Mouse (Mus musculus) hindbrain, embryonic 16.5 days (tissue): Measurements from ENCODE around the gene Prrc2a. TPM values are rescaled to one million over a fixed set of nuclear protein-coding genes. Genes with fewer than 3 reads are reported as not detected.

Source experiments
- ATAC-seq: fragments of 200-750 bp; cut with Nextera tagmentation; 2 replicates; pipeline ENCODE4 v1.8.0; 2017; ENCODE audit warnings: moderate TSS enrichment, moderate library complexity
- H3K27ac ChIP-seq: fragments of 300-500 bp; sonication (generic); 2 replicates; pipeline ENCODE4 v1.5.1; 2014; ENCODE audit warnings: low read depth, mild to moderate bottlenecking, control low read depth, low read length, moderate library complexity
- H3K27me3 ChIP-seq: fragments of 300-500 bp; sonication (generic); replicated peaks from 2 replicates; pipeline ENCODE4 v1.6.1; 2014; ENCODE audit warnings: low read length; ENCODE audit not compliant: control insufficient read depth, insufficient read depth
- H3K36me3 ChIP-seq: fragments of 300-500 bp; sonication (generic); 2 replicates; pipeline ENCODE4 v1.6.1; 2014; ENCODE audit warnings: mild to moderate bottlenecking, low read length, moderate library complexity, mixed read lengths; ENCODE audit not compliant: control insufficient read depth, insufficient read depth
- H3K4me1 ChIP-seq: fragments of 300-500 bp; sonication (generic); 2 replicates; pipeline ENCODE4 v1.6.1; 2014; ENCODE audit warnings: low read depth, low read length; ENCODE audit not compliant: control insufficient read depth, insufficient read depth
- H3K4me2 ChIP-seq: fragments of 300-500 bp; sonication (generic); 2 replicates; pipeline ENCODE4 v1.6.1; 2014; ENCODE audit warnings: mild to moderate bottlenecking, low read length, control low read depth, moderate library complexity
- H3K4me3 ChIP-seq: fragments of 300-500 bp; sonication (generic); 2 replicates; pipeline ENCODE4 v1.5.1; 2014; ENCODE audit warnings: mild to moderate bottlenecking, low read length, control low read depth, moderate library complexity
- H3K9ac ChIP-seq: fragments of 300-500 bp; sonication (generic); 2 replicates; pipeline ENCODE4 v1.6.1; 2014; ENCODE audit warnings: low read depth, mild to moderate bottlenecking, control low read depth, low read length, moderate library complexity
- H3K9me3 ChIP-seq: fragments of 300-500 bp; sonication (generic); 2 replicates; pipeline ENCODE4 v1.6.1; 2014; ENCODE audit warnings: mild to moderate bottlenecking, low read length, moderate library complexity; ENCODE audit not compliant: control insufficient read depth
- WGBS: fragments of 180-500 bp; shearing (Covaris S2); extraction: QIAGEN DNeasy Blood & Tissue Kit; methylation state at CpG from one replicate; pipeline ENCODE4 v1.1.7; 2014; 5-methylcytosine and 5-hydroxymethylcytosine counted together
- polyA plus RNA-seq: library from polyadenylated mRNA; unstranded; fragments of >200 nt; fragmentation: Nextera tagmentation; extraction: Ambion mirVana; gene quantifications from 2 replicates; pipeline ENCODE4 v1.2.1, GENCODE M21; 2015

Prrc2a gene
- polyA plus RNA-seq, 1 experiment from 2014 or later, result 138 TPM

- WGBS, result under 1% methylated on average over 66 of the region's 66 CpGs
- Histone ChIP-seq H3K27ac (peak within 1 kb of the TSS; percentile 92), H3K36me3 (peaks cover 8% of the 10 kb centered on the region), H3K27me3 (no peaks in the 10 kb centered on the region), H3K9me3 (no peaks in the 10 kb centered on the region), H3K4me3 (peak within 1 kb of the TSS; percentile 72), H3K4me1 (peaks cover 16% of the 10 kb centered on the region), H3K9ac (peak within 1 kb of the TSS; percentile 71), H3K4me2 (peak within 1 kb of the TSS; percentile 78)
- peak; percentile 96 for ATAC-seq
These were observed 29.7 kb downstream of the Prrc2a start, which contains the start of gene Bag6 for GRCm38 (mm10) chr17:35134801-35135590. Gene Bag6, plus strand, starts transcription at chr17:35135178.

- Histone ChIP-seq H3K36me3 (no peaks in the 10 kb centered on the region), H3K4me3 (no peak overlapping the region), H3K9ac (no peak overlapping the region), H3K9me3 (no peaks in the 10 kb centered on the region), H3K4me1 (peaks cover 18% of the 10 kb centered on the region), H3K27ac (no peak overlapping the region), H3K27me3 (no peaks in the 10 kb centered on the region), H3K4me2 (no peak overlapping the region)
- no peak for ATAC-seq
- 93% methylated on average over 7 of the region's 7 CpGs for WGBS
These were observed 31.2 kb downstream of the Prrc2a start for GRCm38 (mm10) chr17:35133517-35133916.

- no peaks in the 10 kb centered on the region for H3K27me3 ChIP-seq
- peaks cover 19% of the 10 kb centered on the region for H3K4me1 ChIP-seq
- no peaks in the 10 kb centered on the region for H3K36me3 ChIP-seq
- 80% methylated on average over 3 of the region's 3 CpGs for WGBS
- no peak overlapping the region for H3K9ac ChIP-seq
- no peak overlapping the region for H3K4me2 ChIP-seq
- ATAC-seq, result no peak
- no peak overlapping the region for H3K4me3 ChIP-seq
- no peaks in the 10 kb centered on the region for H3K9me3 ChIP-seq
- no peak overlapping the region for H3K27ac ChIP-seq
These were observed 32.5 kb downstream of the Prrc2a start for GRCm38 (mm10) chr17:35132174-35132560.

DNA sequence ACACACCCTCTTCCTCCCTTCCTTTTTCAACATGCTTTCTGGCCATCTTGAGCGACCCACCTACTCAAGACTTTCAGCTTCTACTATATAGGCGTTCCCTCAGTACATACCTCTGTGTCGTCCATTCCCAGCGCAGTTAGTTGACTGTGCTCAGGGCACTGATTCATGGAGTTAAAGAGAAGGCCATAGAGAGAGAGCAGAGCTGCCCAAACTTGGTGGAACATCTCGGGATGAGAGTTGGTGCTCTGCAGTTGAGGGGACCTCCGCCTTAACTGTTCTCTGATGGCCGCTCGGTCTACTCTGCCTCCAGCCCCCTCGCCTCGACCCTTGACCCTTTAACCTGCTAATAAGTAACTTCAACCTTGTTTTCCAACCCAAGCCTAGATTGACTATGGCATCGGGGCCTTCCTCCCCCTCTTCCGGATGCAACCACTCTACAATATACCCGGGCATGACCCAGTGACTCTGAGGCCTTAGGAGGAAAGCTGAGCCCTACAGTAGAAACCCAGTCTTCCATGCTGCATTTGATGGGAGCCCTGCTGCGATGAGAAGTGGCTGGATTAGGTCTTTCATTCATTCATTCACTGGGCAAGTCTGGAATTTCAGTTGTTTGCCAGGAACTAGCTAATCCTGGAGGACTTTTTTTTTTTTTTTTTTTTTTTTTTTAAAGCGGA lies 33.1 kb downstream of the Prrc2a start, which contains the start of gene Apom:
Gene Apom, minus strand, starts transcription at position 551 of the 674 bp plus-strand sequence.
- Histone ChIP-seq H3K9ac (no peak within 1 kb of the TSS), H3K27ac (no peak within 1 kb of the TSS), H3K4me1 (peaks cover 19% of the 10 kb centered on the region), H3K9me3 (no peaks in the 10 kb centered on the region), H3K27me3 (no peaks in the 10 kb centered on the region), H3K4me3 (no peak within 1 kb of the TSS), H3K36me3 (no peaks in the 10 kb centered on the region), H3K4me2 (no peak within 1 kb of the TSS)
- WGBS, result 84% methylated on average over 15 of the region's 15 CpGs
- ATAC-seq, result no peak

DNA sequence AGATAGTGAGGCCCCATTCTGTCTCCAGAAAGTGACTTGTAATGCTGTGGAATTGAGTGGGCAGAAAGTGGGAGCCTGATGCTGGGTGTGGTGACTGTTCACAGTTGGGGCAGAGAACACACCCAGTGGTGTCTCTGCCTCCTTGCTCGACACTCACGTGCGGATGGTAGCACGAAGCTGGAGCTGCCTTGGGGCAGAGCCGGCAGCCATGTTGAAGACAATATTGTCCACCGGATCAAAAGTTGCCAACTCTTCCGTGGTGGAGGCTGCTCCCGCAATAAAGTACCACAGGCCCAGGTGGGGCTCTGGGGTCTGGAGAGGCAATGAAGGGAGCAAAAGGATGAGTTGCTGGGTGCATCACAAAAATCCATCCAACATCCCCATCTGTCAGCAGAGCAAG lies 33.7 kb downstream of the Prrc2a start:
- H3K4me2 ChIP-seq, result no peak overlapping the region
- H3K27me3 ChIP-seq, result no peaks in the 10 kb centered on the region
- no peak for ATAC-seq
- 89% methylated on average over 8 of the region's 8 CpGs for WGBS
- H3K4me1 ChIP-seq, result peaks cover 16% of the 10 kb centered on the region
- no peak overlapping the region for H3K4me3 ChIP-seq
- H3K9me3 ChIP-seq, result no peaks in the 10 kb centered on the region
- H3K9ac ChIP-seq, result no peak overlapping the region
- H3K27ac ChIP-seq, result no peak overlapping the region
- no peaks in the 10 kb centered on the region for H3K36me3 ChIP-seq

DNA sequence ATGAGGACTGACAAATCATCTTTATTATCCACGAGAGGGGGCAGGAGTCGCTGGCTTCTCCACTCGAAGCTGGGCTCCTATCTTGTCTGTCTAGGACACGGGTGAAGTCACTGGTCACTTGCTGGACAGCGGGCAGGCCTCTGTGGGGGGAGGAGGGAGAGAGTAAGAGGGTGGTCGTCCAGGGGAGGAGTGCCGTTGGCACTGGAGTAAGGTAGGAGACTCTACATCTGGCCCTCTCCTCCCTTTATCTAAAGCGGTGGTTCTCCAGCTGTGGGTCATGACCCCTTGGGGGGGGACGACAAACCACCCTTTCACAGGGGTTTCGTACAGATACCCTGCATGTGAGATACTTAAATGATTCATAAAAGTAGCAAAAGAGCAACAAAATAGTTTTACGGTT lies 35.7 kb downstream of the Prrc2a start:
- Histone ChIP-seq H3K9me3 (no peaks in the 10 kb centered on the region), H3K36me3 (no peaks in the 10 kb centered on the region), H3K9ac (no peak overlapping the region), H3K27ac (no peak overlapping the region), H3K4me3 (no peak overlapping the region), H3K4me1 (peaks cover 22% of the 10 kb centered on the region), H3K27me3 (no peaks in the 10 kb centered on the region), H3K4me2 (no peak overlapping the region)
- 68% methylated on average over 11 of the region's 11 CpGs for WGBS
- ATAC-seq, result no peak

DNA sequence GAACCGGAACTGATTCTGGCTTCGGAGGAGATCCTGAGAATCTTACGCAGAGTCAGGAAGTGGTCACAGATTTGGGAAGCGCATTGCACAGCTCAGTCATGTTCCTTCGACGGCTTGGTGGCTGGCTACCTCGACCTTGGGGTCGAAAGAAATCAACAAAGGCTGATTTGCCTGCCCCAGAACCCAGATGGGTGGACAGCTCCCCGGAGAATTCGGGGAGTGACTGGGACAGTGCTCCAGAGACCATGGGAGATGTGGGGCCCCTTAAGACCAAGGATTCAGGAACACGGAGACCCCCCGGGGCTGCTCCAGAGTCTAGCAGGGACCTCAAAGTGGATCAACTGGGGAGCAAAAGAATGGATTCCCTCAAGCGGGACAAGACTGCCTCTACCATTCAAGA lies 37.7 kb downstream of the Prrc2a start:
- Histone ChIP-seq H3K9ac (peak overlapping the region; percentile 82), H3K27ac (no peak overlapping the region)

GRCm38 (mm10) chr17:35126206-35126611 lies 38.5 kb downstream of the Prrc2a start, which contains the start of gene D17H6S53E:
Gene D17H6S53E, plus strand, starts transcription at chr17:35126373.
- H3K4me3 ChIP-seq, result peak within 1 kb of the TSS; percentile 67
- peaks cover 29% of the 10 kb centered on the region for H3K4me1 ChIP-seq
- H3K9ac ChIP-seq, result peak within 1 kb of the TSS; percentile 82
- H3K9me3 ChIP-seq, result no peaks in the 10 kb centered on the region
- no peaks in the 10 kb centered on the region for H3K27me3 ChIP-seq
- no peaks in the 10 kb centered on the region for H3K36me3 ChIP-seq
- ATAC-seq, result peak; percentile 58
- H3K4me2 ChIP-seq, result peak within 1 kb of the TSS; percentile 80
- peak within 1 kb of the TSS; percentile 76 for H3K27ac ChIP-seq
- WGBS, result under 1% methylated on average over 36 of the region's 36 CpGs

More for the DNA sequence above, 37.7 kb downstream of the Prrc2a start:
- no peak for ATAC-seq
- Histone ChIP-seq H3K27me3 (no peaks in the 10 kb centered on the region), H3K36me3 (no peaks in the 10 kb centered on the region), H3K9me3 (no peaks in the 10 kb centered on the region), H3K4me1 (peaks cover 29% of the 10 kb centered on the region), H3K4me2 (peak overlapping the region; percentile 80), H3K4me3 (peak overlapping the region; percentile 67)
- 72% methylated on average over 13 of the region's 13 CpGs for WGBS

DNA sequence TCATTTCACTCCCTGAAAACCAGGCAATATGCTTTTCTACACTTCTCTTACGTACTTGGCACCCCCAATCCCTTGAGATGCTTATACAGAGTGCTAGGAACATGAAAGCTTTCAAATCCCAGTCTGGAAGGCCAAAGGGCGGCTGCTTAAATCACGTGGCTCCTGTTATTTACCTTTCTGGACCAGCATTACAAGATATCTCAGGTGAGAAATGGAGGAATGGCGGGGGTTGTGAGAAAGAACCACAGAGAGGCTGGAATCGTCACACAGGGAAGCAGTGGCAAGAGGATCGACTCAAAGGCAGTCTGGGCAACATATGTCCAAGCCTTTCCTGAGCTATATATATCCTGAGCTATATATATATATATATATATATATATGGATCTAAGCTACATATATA lies 39.1 kb downstream of the Prrc2a start:
- H3K4me2 ChIP-seq, result peak overlapping the region; percentile 80
- WGBS, result 36% methylated on average over 6 of the region's 6 CpGs
- H3K9me3 ChIP-seq, result no peaks in the 10 kb centered on the region
- peaks cover 29% of the 10 kb centered on the region for H3K4me1 ChIP-seq
- no peaks in the 10 kb centered on the region for H3K36me3 ChIP-seq
- H3K4me3 ChIP-seq, result peak overlapping the region; percentile 67
- H3K27ac ChIP-seq, result peak overlapping the region; percentile 76
- no peak for ATAC-seq
- peak overlapping the region; percentile 82 for H3K9ac ChIP-seq
- H3K27me3 ChIP-seq, result no peaks in the 10 kb centered on the region
